Mouse (Mus musculus) liver, embryonic 16.5 days (tissue): ENCODE results near the gene Caskin2. TPM values are rescaled to one million over a fixed set of nuclear protein-coding genes. Genes with fewer than 3 reads are reported as not detected.
"Not testable (repeated sequence)": the region's sequence is repeated elsewhere in the genome, so short reads cannot be mapped to it uniquely, and the experiment has no call there.

ENCODE experiments used
- ATAC-seq: fragments of 200-750 bp; cut with Nextera tagmentation; 2 replicates; pipeline ENCODE4 v1.8.0; 2017; ENCODE audit warnings: low read depth, mild to moderate bottlenecking, moderate number of reproducible peaks, moderate library complexity
- H3K27ac ChIP-seq: fragments of 300-500 bp; sonication (generic); 2 replicates; pipeline ENCODE4 v1.5.1; 2014; ENCODE audit warnings: mild to moderate bottlenecking, low read length
- H3K27me3 ChIP-seq: fragments of 300-500 bp; sonication (generic); 2 replicates; pipeline ENCODE4 v1.6.1; 2014; ENCODE audit warnings: low read depth, low read length, mixed read lengths; ENCODE audit not compliant: control insufficient read depth, insufficient read depth
- H3K36me3 ChIP-seq: fragments of 300-500 bp; sonication (generic); 2 replicates; pipeline ENCODE4 v1.6.1; 2014; ENCODE audit warnings: mild to moderate bottlenecking; ENCODE audit not compliant: control insufficient read depth, insufficient read depth
- H3K4me1 ChIP-seq: fragments of 300-500 bp; sonication (generic); 2 replicates; pipeline ENCODE4 v1.6.1; 2014; ENCODE audit warnings: low read depth, low read length, mixed read lengths; ENCODE audit not compliant: control insufficient read depth
- H3K4me2 ChIP-seq: fragments of 300-500 bp; sonication (generic); 2 replicates; pipeline ENCODE4 v1.6.1; 2014; ENCODE audit warnings: low read depth, low read length, mixed read lengths
- H3K4me3 ChIP-seq: fragments of 300-500 bp; sonication (generic); 2 replicates; pipeline ENCODE4 v1.5.1; 2014; ENCODE audit warnings: low read depth, mild to moderate bottlenecking, low read length
- H3K9ac ChIP-seq: fragments of 300-500 bp; sonication (generic); 2 replicates; pipeline ENCODE4 v1.6.1; 2014; ENCODE audit warnings: low read depth, low read length
- H3K9me3 ChIP-seq: fragments of 300-500 bp; sonication (generic); replicated peaks from 2 replicates; pipeline ENCODE4 v1.6.1; 2016; ENCODE audit warnings: low read length; ENCODE audit not compliant: control insufficient read depth
- WGBS: fragments of 180-500 bp; shearing (Covaris S2); extraction: QIAGEN DNeasy Blood & Tissue Kit; methylation state at CpG from one replicate; pipeline ENCODE4 v1.1.7; 2014; ENCODE audit not compliant: insufficient replicate concordance; 5-methylcytosine and 5-hydroxymethylcytosine counted together
- polyA plus RNA-seq: library from polyadenylated mRNA; unstranded; fragments of >200 nt; fragmentation: Nextera tagmentation; extraction: Ambion mirVana; gene quantifications from 2 replicates; pipeline ENCODE4 v1.2.1, GENCODE M21; 2015

Gene Caskin2
- polyA plus RNA-seq, 1 experiment from 2014 or later, result 6.1 TPM

GRCm38 (mm10) chr11:115765607-115766141, 47.8 kb downstream of the Caskin2 start:
- H3K9me3 ChIP-seq, result no peaks in the 10 kb centered on the region
- no peaks in the 10 kb centered on the region for H3K27me3 ChIP-seq
- ATAC-seq, result peak; percentile 75
- WGBS, result 0% methylated on average over 34 of the region's 34 CpGs
- peak overlapping the region; percentile 95 for H3K9ac ChIP-seq
- peak overlapping the region; percentile 78 for H3K27ac ChIP-seq
- peak overlapping the region; percentile 93 for H3K4me3 ChIP-seq
- peaks cover 28% of the 10 kb centered on the region for H3K4me1 ChIP-seq
- peak overlapping the region; percentile 93 for H3K4me2 ChIP-seq
- no peaks in the 10 kb centered on the region for H3K36me3 ChIP-seq

GRCm38 (mm10) chr11:115765103-115765606, 48.3 kb downstream of the Caskin2 start, which contains the start of gene Tmem94:
Gene Tmem94 (plus strand): TSS chr11:115765433.
- Histone ChIP-seq H3K27me3 (no peaks in the 10 kb centered on the region), H3K36me3 (no peaks in the 10 kb centered on the region), H3K9ac (peak within 1 kb of the TSS; percentile 95), H3K27ac (peak within 1 kb of the TSS; percentile 78), H3K9me3 (no peaks in the 10 kb centered on the region), H3K4me2 (peak within 1 kb of the TSS; percentile 93), H3K4me3 (peak within 1 kb of the TSS; percentile 93), H3K4me1 (peaks cover 23% of the 10 kb centered on the region)
- peak; percentile 95 for ATAC-seq
- WGBS, result under 1% methylated on average over 31 of the region's 32 CpGs

GRCm38 (mm10) chr11:115764698-115765097, 48.7 kb downstream of the Caskin2 start:
- WGBS, result 17% methylated on average over 2 of the region's 2 CpGs
- H3K4me1 ChIP-seq, result peaks cover 19% of the 10 kb centered on the region
- H3K4me3 ChIP-seq, result peak overlapping the region; percentile 93
- no peaks in the 10 kb centered on the region for H3K36me3 ChIP-seq
- H3K4me2 ChIP-seq, result peak overlapping the region; percentile 65
- no peaks in the 10 kb centered on the region for H3K9me3 ChIP-seq
- H3K27ac ChIP-seq, result 0 out of 2 replicates have a peak overlapping the region, but pooled peaks have one; percentile 61
- H3K27me3 ChIP-seq, result no peaks in the 10 kb centered on the region
- H3K9ac ChIP-seq, result peak overlapping the region; percentile 49
- no peak for ATAC-seq

- not testable (repeated sequence) for H3K9me3 ChIP-seq, H3K27me3 ChIP-seq, ATAC-seq, H3K4me3 ChIP-seq, H3K4me2 ChIP-seq, H3K36me3 ChIP-seq, H3K9ac ChIP-seq, H3K27ac ChIP-seq
- peaks cover 14% of the 10 kb centered on the region for H3K4me1 ChIP-seq
- 86% methylated on average over 7 of the region's 7 CpGs for WGBS
Observed at GRCm38 (mm10) chr11:115762176-115762575, 51.3 kb downstream of the Caskin2 start.

GRCm38 (mm10) chr11:115753485-115753884, 60.0 kb downstream of the Caskin2 start:
- H3K9me3 ChIP-seq, result no peaks in the 10 kb centered on the region
- no peak overlapping the region for H3K27ac ChIP-seq
- H3K4me3 ChIP-seq, result no peak overlapping the region
- no peaks in the 10 kb centered on the region for H3K27me3 ChIP-seq
- 35% methylated on average over 4 of the region's 4 CpGs for WGBS
- H3K4me1 ChIP-seq, result no peaks in the 10 kb centered on the region
- H3K4me2 ChIP-seq, result no peak overlapping the region
- peak; percentile 37 for ATAC-seq
- H3K9ac ChIP-seq, result no peak overlapping the region
- no peaks in the 10 kb centered on the region for H3K36me3 ChIP-seq

- Histone ChIP-seq H3K4me3 (no peak overlapping the region), H3K27me3 (no peaks in the 10 kb centered on the region), H3K9ac (no peak overlapping the region), H3K27ac (no peak overlapping the region), H3K36me3 (no peaks in the 10 kb centered on the region), H3K4me2 (no peak overlapping the region), H3K9me3 (no peaks in the 10 kb centered on the region), H3K4me1 (no peaks in the 10 kb centered on the region)
- ATAC-seq, result no peak
- WGBS, result 73% methylated on average over 7 of the region's 7 CpGs
Observed at GRCm38 (mm10) chr11:115752653-115753052, 60.8 kb downstream of the Caskin2 start.

GRCm38 (mm10) chr11:115751725-115752124, 61.7 kb downstream of the Caskin2 start:
- Histone ChIP-seq H3K36me3 (no peaks in the 10 kb centered on the region), H3K9me3 (no peaks in the 10 kb centered on the region), H3K4me3 (no peak overlapping the region), H3K9ac (no peak overlapping the region), H3K27me3 (no peaks in the 10 kb centered on the region), H3K27ac (no peak overlapping the region), H3K4me2 (no peak overlapping the region), H3K4me1 (no peaks in the 10 kb centered on the region; the same call in 1 of the 2 replicates)
- 47% methylated on average over 2 of the region's 2 CpGs for WGBS
- ATAC-seq, result no peak

GRCm38 (mm10) chr11:115749834-115750233, 63.6 kb downstream of the Caskin2 start:
- no peak overlapping the region for H3K27ac ChIP-seq
- 73% methylated on average over 5 of the region's 5 CpGs for WGBS
- H3K9ac ChIP-seq, result no peak overlapping the region
- H3K9me3 ChIP-seq, result no peaks in the 10 kb centered on the region
- no peaks in the 10 kb centered on the region for H3K36me3 ChIP-seq
- H3K27me3 ChIP-seq, result no peaks in the 10 kb centered on the region
- no peaks in the 10 kb centered on the region; the same call in 1 of the 2 replicates for H3K4me1 ChIP-seq
- no peak for ATAC-seq
- no peak overlapping the region for H3K4me2 ChIP-seq
- no peak overlapping the region for H3K4me3 ChIP-seq
